Mouse (Mus musculus): ENCODE results near the gene Mpp2. TPM values are rescaled to one million over a fixed set of nuclear protein-coding genes. Genes with fewer than 3 reads are reported as not detected.
A peak's percentile ranks its signal among the peaks of the same experiment; 100 is the strongest.

The Mpp2 gene
- polyA plus RNA-seq, 1 experiment from 2014 or later, result 16.2 TPM

- H3K4me2 ChIP-seq (ENCODE audit: low read depth), result no peak overlapping the region
- 84% methylated on average over 7 of the region's 7 CpGs for WGBS
- H3K27ac ChIP-seq (ENCODE audit: low read depth, low read length), result no peak overlapping the region
- DNase-seq (ENCODE audit: low spot score), result no peak
- no peak for ATAC-seq (ENCODE audit: insufficient read depth, low FRiP score, low TSS enrichment)
- no peaks in the 10 kb centered on the region for H3K36me3 ChIP-seq (ENCODE audit: control insufficient read depth, insufficient read depth, low read length)
- H3K9ac ChIP-seq (ENCODE audit: low read length), result no peak overlapping the region
- H3K4me1 ChIP-seq (ENCODE audit: control insufficient read depth, insufficient read depth, low read length), result no peaks in the 10 kb centered on the region
- H3K9me3 ChIP-seq (ENCODE audit: control insufficient read depth, low read length), result no peaks in the 10 kb centered on the region
- no peak overlapping the region for H3K4me3 ChIP-seq (ENCODE audit: low read depth, low read length)
- no peaks in the 10 kb centered on the region for H3K27me3 ChIP-seq (ENCODE audit: control insufficient read depth, insufficient read depth, low read length)
Observed at GRCm38 (mm10) chr11:102036336-102036735, 52.0 kb downstream of the Mpp2 start.

- H3K4me1 ChIP-seq (ENCODE audit: control insufficient read depth, insufficient read depth, low read length), result no peaks in the 10 kb centered on the region
- H3K27me3 ChIP-seq (ENCODE audit: control insufficient read depth, insufficient read depth, low read length), result no peaks in the 10 kb centered on the region
- H3K9ac ChIP-seq (ENCODE audit: low read length), result no peak overlapping the region
- no peaks in the 10 kb centered on the region for H3K9me3 ChIP-seq (ENCODE audit: control insufficient read depth, low read length)
- H3K27ac ChIP-seq (ENCODE audit: low read depth, low read length), result no peak overlapping the region
- no peak overlapping the region for H3K4me3 ChIP-seq (ENCODE audit: low read depth, low read length)
- H3K4me2 ChIP-seq (ENCODE audit: low read depth), result no peak overlapping the region
- ATAC-seq (ENCODE audit: insufficient read depth, low FRiP score, low TSS enrichment) (no peak), DNase-seq (ENCODE audit: low spot score) (no peak)
- no peaks in the 10 kb centered on the region for H3K36me3 ChIP-seq (ENCODE audit: control insufficient read depth, insufficient read depth, low read length)
- WGBS, result 80% methylated on average over 5 of the region's 5 CpGs
Observed at GRCm38 (mm10) chr11:102035456-102035960, 52.8 kb downstream of the Mpp2 start.

- WGBS, result 78% methylated on average over 8 of the region's 8 CpGs
- DNase-seq (ENCODE audit: low spot score), result no peak
Observed at GRCm38 (mm10) chr11:102034887-102035286, 53.4 kb downstream of the Mpp2 start.

DNA sequence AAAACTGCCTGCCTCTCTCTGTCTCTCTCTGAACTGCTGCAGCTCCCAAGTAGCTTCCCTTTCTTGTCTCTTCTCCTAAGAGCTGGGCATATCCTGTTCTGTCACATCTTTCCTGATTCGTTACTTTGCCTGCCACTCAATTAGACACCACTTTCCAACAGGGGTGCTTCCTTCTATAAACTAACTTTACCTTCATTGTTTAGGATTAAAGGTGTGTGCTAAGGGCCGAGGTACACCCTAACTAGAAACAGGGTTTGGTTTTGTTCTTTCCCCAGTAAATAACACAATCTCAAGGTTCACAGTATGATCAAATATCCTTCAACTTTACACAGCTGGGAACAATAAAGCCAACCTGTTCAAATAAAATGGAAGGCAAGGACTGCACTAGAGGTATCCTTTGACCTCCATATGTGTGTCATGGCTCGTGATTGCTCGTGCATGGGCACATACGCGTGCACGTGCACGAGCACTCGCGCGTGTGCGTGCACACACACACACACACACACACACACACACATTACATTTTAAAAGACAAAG lies 55.2 kb downstream of the Mpp2 start:
- Histone ChIP-seq H3K4me3 (ENCODE audit: low read depth, low read length) (no peak overlapping the region), H3K27ac (ENCODE audit: low read depth, low read length) (no peak overlapping the region), H3K4me1 (ENCODE audit: control insufficient read depth, insufficient read depth, low read length) (0 out of 2 replicates have a peak, but pooled peaks cover 2% of the 10 kb centered on the region), H3K9me3 (ENCODE audit: control insufficient read depth, low read length) (no peaks in the 10 kb centered on the region), H3K4me2 (ENCODE audit: low read depth) (no peak overlapping the region), H3K36me3 (ENCODE audit: control insufficient read depth, insufficient read depth, low read length) (no peaks in the 10 kb centered on the region), H3K27me3 (ENCODE audit: control insufficient read depth, insufficient read depth, low read length) (no peaks in the 10 kb centered on the region), H3K9ac (ENCODE audit: low read length) (no peak overlapping the region)
- no peak for DNase-seq (ENCODE audit: low spot score)
- WGBS, result 91% methylated on average over 12 of the region's 12 CpGs
- ATAC-seq (ENCODE audit: insufficient read depth, low FRiP score, low TSS enrichment), result no peak

More at GRCm38 (mm10) chr11:102034887-102035286, 53.4 kb downstream of the Mpp2 start:
- H3K9ac ChIP-seq (ENCODE audit: low read length), result no peak overlapping the region
- ATAC-seq (ENCODE audit: insufficient read depth, low FRiP score, low TSS enrichment), result no peak
- no peaks in the 10 kb centered on the region for H3K4me1 ChIP-seq (ENCODE audit: control insufficient read depth, insufficient read depth, low read length)
- no peaks in the 10 kb centered on the region for H3K36me3 ChIP-seq (ENCODE audit: control insufficient read depth, insufficient read depth, low read length)
- H3K4me2 ChIP-seq (ENCODE audit: low read depth), result no peak overlapping the region
- H3K4me3 ChIP-seq (ENCODE audit: low read depth, low read length), result no peak overlapping the region
- no peaks in the 10 kb centered on the region for H3K9me3 ChIP-seq (ENCODE audit: control insufficient read depth, low read length)
- no peak overlapping the region for H3K27ac ChIP-seq (ENCODE audit: low read depth, low read length)
- no peaks in the 10 kb centered on the region for H3K27me3 ChIP-seq (ENCODE audit: control insufficient read depth, insufficient read depth, low read length)

- WGBS, result 86% methylated on average over 7 of the region's 7 CpGs
- no peak for ATAC-seq (ENCODE audit: insufficient read depth, low FRiP score, low TSS enrichment)
- no peak overlapping the region for H3K9ac ChIP-seq (ENCODE audit: low read length)
Observed at GRCm38 (mm10) chr11:102031149-102031548, 57.2 kb downstream of the Mpp2 start.

DNA sequence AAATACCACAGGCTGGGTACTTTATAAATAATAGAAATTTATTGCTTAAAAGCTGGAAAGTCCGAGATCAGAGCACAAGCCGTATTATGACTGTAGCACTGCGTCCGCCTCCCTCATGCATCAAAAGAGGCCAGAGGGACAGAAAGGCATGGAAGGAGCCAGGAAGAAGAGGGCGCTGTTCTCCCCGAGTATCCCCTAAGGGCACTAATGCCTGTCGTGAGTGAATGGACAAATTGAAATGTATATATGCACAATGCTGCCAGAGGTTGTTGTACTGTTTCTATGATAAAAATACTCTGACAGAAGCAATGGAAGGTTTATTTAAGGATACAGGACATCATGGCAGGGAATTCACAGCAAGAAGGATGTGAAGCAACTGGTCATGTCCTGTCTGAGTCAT lies 58.3 kb downstream of the Mpp2 start:
- Histone ChIP-seq H3K4me2 (ENCODE audit: low read depth) (no peak overlapping the region), H3K36me3 (ENCODE audit: control insufficient read depth, insufficient read depth, low read length) (no peaks in the 10 kb centered on the region), H3K4me1 (ENCODE audit: control insufficient read depth, insufficient read depth, low read length) (peaks cover 21% of the 10 kb centered on the region), H3K27me3 (ENCODE audit: control insufficient read depth, insufficient read depth, low read length) (no peaks in the 10 kb centered on the region), H3K9ac (ENCODE audit: low read length) (no peak overlapping the region), H3K27ac (ENCODE audit: low read depth, low read length) (no peak overlapping the region), H3K4me3 (ENCODE audit: low read depth, low read length) (no peak overlapping the region), H3K9me3 (ENCODE audit: control insufficient read depth, low read length) (no peaks in the 10 kb centered on the region)
- ATAC-seq (ENCODE audit: insufficient read depth, low FRiP score, low TSS enrichment) (no peak), DNase-seq (ENCODE audit: low spot score) (no peak)
- WGBS, result 40% methylated on average over 7 of the region's 7 CpGs

More at GRCm38 (mm10) chr11:102031149-102031548, 57.2 kb downstream of the Mpp2 start:
- DNase-seq (ENCODE audit: low spot score), result no peak
- Histone ChIP-seq H3K9me3 (ENCODE audit: control insufficient read depth, low read length) (no peaks in the 10 kb centered on the region), H3K4me3 (ENCODE audit: low read depth, low read length) (no peak overlapping the region), H3K4me2 (ENCODE audit: low read depth) (no peak overlapping the region), H3K4me1 (ENCODE audit: control insufficient read depth, insufficient read depth, low read length) (peaks cover 10% of the 10 kb centered on the region), H3K27me3 (ENCODE audit: control insufficient read depth, insufficient read depth, low read length) (no peaks in the 10 kb centered on the region), H3K36me3 (ENCODE audit: control insufficient read depth, insufficient read depth, low read length) (no peaks in the 10 kb centered on the region), H3K27ac (ENCODE audit: low read depth, low read length) (no peak overlapping the region)

- no peaks in the 10 kb centered on the region for H3K27me3 ChIP-seq (ENCODE audit: control insufficient read depth, insufficient read depth, low read length)
- H3K36me3 ChIP-seq (ENCODE audit: control insufficient read depth, insufficient read depth, low read length), result no peaks in the 10 kb centered on the region
- ATAC-seq (ENCODE audit: insufficient read depth, low FRiP score, low TSS enrichment) (no peak), DNase-seq (ENCODE audit: low spot score) (no peak)
- no peaks in the 10 kb centered on the region for H3K9me3 ChIP-seq (ENCODE audit: control insufficient read depth, low read length)
- 90% methylated on average over 4 of the region's 4 CpGs for WGBS
- H3K27ac ChIP-seq (ENCODE audit: low read depth, low read length), result no peak overlapping the region
- no peak overlapping the region for H3K4me3 ChIP-seq (ENCODE audit: low read depth, low read length)
- H3K9ac ChIP-seq (ENCODE audit: low read length), result no peak overlapping the region
- H3K4me2 ChIP-seq (ENCODE audit: low read depth), result no peak overlapping the region
- H3K4me1 ChIP-seq (ENCODE audit: control insufficient read depth, insufficient read depth, low read length), result peaks cover 24% of the 10 kb centered on the region
Observed at GRCm38 (mm10) chr11:102029304-102029703, 59.0 kb downstream of the Mpp2 start.

- Histone ChIP-seq H3K27ac (ENCODE audit: low read depth, low read length) (peak within 1 kb of the TSS; percentile 95), H3K9ac (ENCODE audit: low read length) (peak within 1 kb of the TSS; percentile 47; the same call in 1 of the 2 replicates), H3K4me2 (ENCODE audit: low read depth) (peak within 1 kb of the TSS; percentile 88), H3K27me3 (ENCODE audit: control insufficient read depth, insufficient read depth, low read length) (no peaks in the 10 kb centered on the region), H3K9me3 (ENCODE audit: control insufficient read depth, low read length) (no peaks in the 10 kb centered on the region), H3K4me3 (ENCODE audit: low read depth, low read length) (peak within 1 kb of the TSS; percentile 50), H3K4me1 (ENCODE audit: control insufficient read depth, insufficient read depth, low read length) (peaks cover 29% of the 10 kb centered on the region), H3K36me3 (ENCODE audit: control insufficient read depth, insufficient read depth, low read length) (no peaks in the 10 kb centered on the region)
- no peak for ATAC-seq (ENCODE audit: insufficient read depth, low FRiP score, low TSS enrichment)
- WGBS, result 77% methylated on average over 6 of the region's 6 CpGs
- DNase-seq (ENCODE audit: low spot score), result no peak
Observed at GRCm38 (mm10) chr11:102028087-102028816, 60.1 kb downstream of the Mpp2 start, which contains the start of gene Mpp3. Gene Mpp3, minus strand, starts transcription at chr11:102028461.

Measured in neural tube, embryonic 11.5 days (tissue).